Mouse (Mus musculus) limb, embryonic 11.5 days (tissue): ENCODE measurements around the gene P2ry10. TPM values are rescaled to one million over a fixed set of nuclear protein-coding genes. Genes with fewer than 3 reads are reported as not detected.

Experiments used
- polyA plus RNA-seq: library from polyadenylated mRNA; unstranded; fragments of >200 nt; fragmentation: Nextera tagmentation; extraction: Ambion mirVana; gene quantifications from 2 replicates; pipeline ENCODE4 v1.2.1, GENCODE M21; 2014

The P2ry10 gene
- polyA plus RNA-seq, 1 experiment from 2014 or later = not detected

Other genes with a start within 250 kb of the P2ry10 start
- gene Rtl3, start 247.8 kb upstream of the P2ry10 start, polyA plus RNA-seq = 6.0 and 6.7 TPM in 2 replicates
- 33.0 and 33.1 TPM in 2 replicates for gene Lpar4, start 167.9 kb upstream of the P2ry10 start, polyA plus RNA-seq
- 0.37 and 0.62 TPM in 2 replicates for gene P2ry10b, start 60.4 kb downstream of the P2ry10 start, polyA plus RNA-seq
- gene Gpr174, start 167.4 kb downstream of the P2ry10 start, polyA plus RNA-seq = 0.04 TPM in 1 of 2 replicates, not detected in the other